Mouse (Mus musculus) lung, embryonic 16.5 days (tissue): ENCODE measurements at regions not wholly inside any gene's neighbourhood (a gene's known extent, or its start where the extent isn't known, plus 50 kb on each side); places are given as distances from the start of the nearest gene placed in this dataset.

Experiments used
- ATAC-seq: fragments of 200-750 bp; cut with Nextera tagmentation; 2 replicates; pipeline ENCODE4 v1.8.0; 2017; ENCODE audit warnings: low read depth, mild to moderate bottlenecking, moderate library complexity
- H3K27ac ChIP-seq: fragments of 300-500 bp; sonication (generic); 2 replicates; pipeline ENCODE4 v1.5.1; 2014; ENCODE audit warnings: mild to moderate bottlenecking, control low read depth, low read length
- H3K27me3 ChIP-seq: fragments of 300-500 bp; sonication (generic); 2 replicates; pipeline ENCODE4 v1.6.1; 2014; ENCODE audit warnings: low read depth, low read length, mixed read lengths; ENCODE audit not compliant: control insufficient read depth, insufficient read depth
- H3K36me3 ChIP-seq: fragments of 300-500 bp; sonication (generic); 2 replicates; pipeline ENCODE4 v1.6.1; 2014; ENCODE audit warnings: low read length; ENCODE audit not compliant: control insufficient read depth, insufficient read depth
- H3K4me1 ChIP-seq: fragments of 300-500 bp; sonication (generic); replicated peaks from 2 replicates; pipeline ENCODE4 v1.6.1; 2014; ENCODE audit warnings: low read length, mixed read lengths; ENCODE audit not compliant: control insufficient read depth, insufficient read depth
- H3K4me2 ChIP-seq: fragments of 300-500 bp; sonication (generic); 2 replicates; pipeline ENCODE4 v1.6.1; 2014; ENCODE audit warnings: low read depth, low read length, control low read depth
- H3K4me3 ChIP-seq: fragments of 300-500 bp; sonication (generic); 2 replicates; pipeline ENCODE4 v1.5.1; 2014; ENCODE audit warnings: mild to moderate bottlenecking, low read length, control low read depth
- H3K9ac ChIP-seq: fragments of 300-500 bp; sonication (generic); 2 replicates; pipeline ENCODE4 v1.6.1; 2014; ENCODE audit warnings: low read length, control low read depth
- H3K9me3 ChIP-seq: fragments of 300-500 bp; sonication (generic); 2 replicates; pipeline ENCODE4 v1.6.1; 2016; ENCODE audit warnings: low read length; ENCODE audit not compliant: control insufficient read depth
- WGBS: fragments of 180-500 bp; shearing (Covaris S2); extraction: QIAGEN DNeasy Blood & Tissue Kit; methylation state at CpG from one replicate; pipeline ENCODE4 v1.1.7; 2014; 5-methylcytosine and 5-hydroxymethylcytosine counted together

DNA sequence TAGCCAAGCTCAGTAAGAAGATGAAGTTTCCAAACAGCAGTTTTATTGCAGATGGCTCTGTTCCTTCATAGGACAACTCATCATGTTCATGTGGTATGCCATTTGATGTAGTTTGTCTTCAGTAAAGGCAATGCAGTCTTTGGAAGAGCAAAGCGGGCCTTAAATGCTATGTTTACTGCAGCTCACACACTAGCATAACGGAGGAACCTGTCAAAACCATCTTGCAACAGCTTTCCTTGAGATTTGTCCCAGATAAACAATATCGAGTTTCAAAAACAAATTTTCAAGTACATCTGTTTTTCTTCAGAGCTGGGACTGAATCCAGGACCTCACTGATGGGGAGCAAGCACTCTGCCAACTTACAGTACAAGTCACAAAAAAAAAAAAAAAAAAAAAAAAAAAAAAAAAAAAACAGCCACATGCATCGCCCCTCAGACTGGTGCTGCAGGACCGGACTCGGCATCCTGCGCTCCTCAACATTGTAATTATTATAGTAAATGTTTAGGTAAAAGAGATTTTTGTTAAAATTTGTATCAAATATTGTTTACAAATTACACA lies 1023.4 kb upstream of the Lingo2 start:
- WGBS: 45% methylated on average over 7 of the region's 7 CpGs
- ATAC-seq: peak; percentile 97
- H3K9me3 ChIP-seq: no peaks in the 10 kb centered on the region
- no peaks in the 10 kb centered on the region for H3K27me3 ChIP-seq
- H3K4me2 ChIP-seq: no peak overlapping the region
- no peaks in the 10 kb centered on the region for H3K36me3 ChIP-seq
- H3K27ac ChIP-seq: peak overlapping the region; percentile 66; the same call in 1 of the 2 replicates
- no peak overlapping the region for H3K4me3 ChIP-seq
- no peaks in the 10 kb centered on the region for H3K4me1 ChIP-seq
- H3K9ac ChIP-seq: no peak overlapping the region
